Mouse (Mus musculus) kidney, adult 2 months (tissue): ENCODE results near the gene 1500015O10Rik. TPM values are rescaled to one million over a fixed set of nuclear protein-coding genes. Genes with fewer than 3 reads are reported as not detected.

Experiments
- DNase-seq: peaks from one replicate; pipeline ENCODE4 v3.0.0; 2021
- H3K27ac ChIP-seq: fragments of 200-500 bp; 2 replicates; pipeline ENCODE4 v1.5.1; 2012; ENCODE audit warnings: low read depth, low read length, control low read depth, inconsistent platforms; ENCODE audit not compliant: insufficient read depth
- H3K27me3 ChIP-seq: fragments of 200-500 bp; replicated peaks from 2 replicates; pipeline ENCODE4 v1.6.1; 2012; ENCODE audit warnings: mild to moderate bottlenecking, moderate library complexity, low read length, inconsistent platforms; ENCODE audit not compliant: control insufficient read depth, insufficient read depth
- H3K36me3 ChIP-seq: fragments of 200-500 bp; 2 replicates; pipeline ENCODE4 v1.6.1; 2012; ENCODE audit warnings: mild to moderate bottlenecking, moderate library complexity, low read length, inconsistent platforms; ENCODE audit not compliant: control insufficient read depth, insufficient read depth
- H3K4me1 ChIP-seq: fragments of 200-500 bp; 2 replicates; pipeline ENCODE4 v1.6.1; 2011; ENCODE audit warnings: low read length; ENCODE audit not compliant: control insufficient read depth, insufficient read depth
- H3K4me3 ChIP-seq: fragments of 200-500 bp; 2 replicates; pipeline ENCODE4 v1.5.1; 2011; ENCODE audit warnings: mild to moderate bottlenecking, low read depth, low read length, control low read depth; ENCODE audit not compliant: insufficient read depth
- CTCF ChIP-seq: fragments of 200-500 bp; conservative IDR thresholded peaks from 2 replicates; pipeline ENCODE4 v1.5.1; 2011; ENCODE audit warnings: low read depth, mild to moderate bottlenecking, control low read depth, low read length, moderate library complexity, mixed read lengths; ENCODE audit not compliant: insufficient read depth, insufficient read length
- POLR2A ChIP-seq: fragments of 200-500 bp; IDR thresholded peaks from one replicate; pipeline ENCODE4 v1.6.1; 2011; ENCODE audit warnings: low read depth, low read length, control low read depth
- WGBS: fragments of 180-500 bp; shearing (Covaris S2); methylation state at CpG from one replicate; pipeline ENCODE4 v1.1.7; 2018; 5-methylcytosine and 5-hydroxymethylcytosine counted together
- polyA plus RNA-seq: library from polyadenylated mRNA; depleted of rRNA; stranded (reverse); fragments of >200 nt; gene quantifications from 2 replicates; pipeline ENCODE4 v1.2.3, GENCODE M21; 2012

The 1500015O10Rik gene
- polyA plus RNA-seq, 1 experiment, result 1.5 TPM

- Histone ChIP-seq H3K27ac (no peak overlapping the region), H3K27me3 (no peaks in the 10 kb centered on the region), H3K4me1 (no peaks in the 10 kb centered on the region), H3K36me3 (peaks cover 4% of the 10 kb centered on the region; the same call in 1 of the 2 replicates), H3K4me3 (no peak overlapping the region)
- WGBS, result 86% methylated on average over 8 of the region's 8 CpGs
- TF ChIP-seq POLR2A, result no peak
- no peak for TF ChIP-seq CTCF
- no peak for DNase-seq
Observed at GRCm38 (mm10) chr1:43754448-43755312, 24.3 kb downstream of the 1500015O10Rik start.

- Histone ChIP-seq H3K36me3 (peaks cover 4% of the 10 kb centered on the region), H3K27me3 (no peaks in the 10 kb centered on the region), H3K4me1 (no peaks in the 10 kb centered on the region), H3K4me3 (no peak overlapping the region), H3K27ac (no peak overlapping the region)
- DNase-seq, result peak; percentile 18
- TF ChIP-seq CTCF (no peak), POLR2A (no peak)
Observed at GRCm38 (mm10) chr1:43760085-43760484, 29.7 kb downstream of the 1500015O10Rik start.

- Histone ChIP-seq H3K36me3 (peaks cover 4% of the 10 kb centered on the region), H3K27ac (no peak overlapping the region)
- no peak for DNase-seq
Observed at GRCm38 (mm10) chr1:43764481-43764880, 34.1 kb downstream of the 1500015O10Rik start.

GRCm38 (mm10) chr1:43766328-43766727 lies 35.9 kb downstream of the 1500015O10Rik start:
- no peak for TF ChIP-seq POLR2A
- no peak for TF ChIP-seq CTCF
- H3K27me3 ChIP-seq, result no peaks in the 10 kb centered on the region
- H3K36me3 ChIP-seq, result peaks cover 3% of the 10 kb centered on the region
- 99% methylated on average over 2 of the region's 2 CpGs for WGBS
- DNase-seq, result no peak
- no peak overlapping the region for H3K27ac ChIP-seq
- H3K4me3 ChIP-seq, result no peak overlapping the region
- H3K4me1 ChIP-seq, result no peaks in the 10 kb centered on the region

More at GRCm38 (mm10) chr1:43764481-43764880, 34.1 kb downstream of the 1500015O10Rik start:
- TF ChIP-seq CTCF (no peak), POLR2A (no peak)
- WGBS, result 83% methylated on average over 2 of the region's 2 CpGs
- Histone ChIP-seq H3K4me3 (no peak overlapping the region), H3K27me3 (no peaks in the 10 kb centered on the region), H3K4me1 (no peaks in the 10 kb centered on the region)

GRCm38 (mm10) chr1:43768385-43768990 lies 38.1 kb downstream of the 1500015O10Rik start:
- no peak for TF ChIP-seq CTCF
- no peak for TF ChIP-seq POLR2A
- Histone ChIP-seq H3K4me1 (no peaks in the 10 kb centered on the region), H3K36me3 (peaks cover 2% of the 10 kb centered on the region), H3K4me3 (no peak overlapping the region), H3K27me3 (no peaks in the 10 kb centered on the region), H3K27ac (no peak overlapping the region)
- WGBS, result 64% methylated on average over 4 of the region's 4 CpGs
- DNase-seq, result no peak

GRCm38 (mm10) chr1:43769348-43769747 lies 38.9 kb downstream of the 1500015O10Rik start:
- DNase-seq, result no peak
- Histone ChIP-seq H3K27me3 (no peaks in the 10 kb centered on the region), H3K4me3 (no peak overlapping the region), H3K36me3 (peaks cover 1% of the 10 kb centered on the region), H3K27ac (no peak overlapping the region), H3K4me1 (no peaks in the 10 kb centered on the region)
- 60% methylated on average over 1 of the region's 1 CpGs for WGBS
- TF ChIP-seq CTCF, result no peak
- no peak for TF ChIP-seq POLR2A

GRCm38 (mm10) chr1:43770032-43770431 lies 39.6 kb downstream of the 1500015O10Rik start:
- Histone ChIP-seq H3K36me3 (peaks cover 1% of the 10 kb centered on the region), H3K4me1 (no peaks in the 10 kb centered on the region), H3K27ac (no peak overlapping the region), H3K4me3 (no peak overlapping the region), H3K27me3 (no peaks in the 10 kb centered on the region)
- TF ChIP-seq CTCF, result no peak
- no peak for TF ChIP-seq POLR2A
- 94% methylated on average over 3 of the region's 3 CpGs for WGBS
- DNase-seq, result no peak
